Mouse (Mus musculus) spleen, adult 2 months (tissue): ENCODE data around the gene Ebf3. TPM values are rescaled to one million over a fixed set of nuclear protein-coding genes. Genes with fewer than 3 reads are reported as not detected.
A peak's percentile ranks its signal among the peaks of the same experiment; 100 is the strongest.

Experiments used
- DNase-seq, 2 experiments: peaks; one replicate each; pipeline versions ENCODE4 v3.0.0 to v3.0.0-alpha.2; 2012 to 2021; ENCODE audit warnings: low spot score in 2 of 2, low read depth in 1 of 2
- H3K27ac ChIP-seq: fragments of 200-500 bp; 2 replicates; pipeline ENCODE4 v1.5.1; 2012; ENCODE audit warnings: low read length, inconsistent platforms; ENCODE audit not compliant: insufficient read depth
- H3K27me3 ChIP-seq: fragments of 200-500 bp; 2 replicates; pipeline ENCODE4 v1.6.1; 2012; ENCODE audit warnings: mild to moderate bottlenecking, moderate library complexity, low read length, inconsistent platforms; ENCODE audit not compliant: control insufficient read depth, insufficient read depth
- H3K36me3 ChIP-seq: fragments of 200-500 bp; 2 replicates; pipeline ENCODE4 v1.6.1; 2012; ENCODE audit warnings: mild to moderate bottlenecking, low read length, inconsistent platforms; ENCODE audit not compliant: control insufficient read depth, insufficient read depth
- H3K4me1 ChIP-seq: fragments of 200-500 bp; 2 replicates; pipeline ENCODE4 v1.6.1; 2011; ENCODE audit warnings: inconsistent platforms; ENCODE audit not compliant: control insufficient read depth, insufficient read depth, insufficient read length
- H3K4me3 ChIP-seq: fragments of 200-500 bp; 2 replicates; pipeline ENCODE4 v1.5.1; 2011; ENCODE audit warnings: mild to moderate bottlenecking, inconsistent platforms; ENCODE audit not compliant: insufficient read depth, insufficient read length; ENCODE audit errors: extremely low read depth
- CTCF ChIP-seq: fragments of 200-500 bp; IDR thresholded peaks from 2 replicates; pipeline ENCODE4 v1.5.1; 2011; ENCODE audit warnings: mild to moderate bottlenecking, inconsistent platforms; ENCODE audit not compliant: insufficient read depth, insufficient read length, insufficient replicate concordance; ENCODE audit errors: extremely low read depth
- POLR2A ChIP-seq: fragments of 200-500 bp; IDR thresholded peaks from 2 replicates; pipeline ENCODE4 v1.6.1; 2011; ENCODE audit warnings: low read depth, low read length, inconsistent platforms
- WGBS: fragments of 180-500 bp; shearing (Covaris S2); methylation state at CpG from one replicate; pipeline ENCODE4 v1.1.7; 2018; 5-methylcytosine and 5-hydroxymethylcytosine counted together
- polyA plus RNA-seq: library from polyadenylated mRNA; depleted of rRNA; stranded (reverse); fragments of >200 nt; gene quantifications from 2 replicates; pipeline ENCODE4 v1.2.3, GENCODE M21; 2012; rRNA removed

Ebf3 gene
- polyA plus RNA-seq = 0.12 and 0.27 TPM in 2 replicates

- no peaks in the 10 kb centered on the region for H3K36me3 ChIP-seq
- DNase-seq = peak in 1 of 2 experiments; percentile 30
- WGBS = 2% methylated on average over 108 of the region's 127 CpGs
These were observed at the start of gene Ebf3 for GRCm38 (mm10) chr7:137313904-137314691. Ebf3 (minus strand) TSS chr7:137314445.

GRCm38 (mm10) chr7:137346860-137347259 lies 32.6 kb upstream of the Ebf3 start:
- Histone ChIP-seq H3K4me3 (no peak overlapping the region), H3K27ac (no peak overlapping the region), H3K4me1 (no peaks in the 10 kb centered on the region), H3K36me3 (no peaks in the 10 kb centered on the region), H3K27me3 (no peaks in the 10 kb centered on the region)
- no peak for DNase-seq
- 88% methylated on average over 7 of the region's 7 CpGs for WGBS
- TF ChIP-seq CTCF (no peak), POLR2A (no peak)

More at GRCm38 (mm10) chr7:137313904-137314691, at the start of gene Ebf3:
- TF ChIP-seq CTCF (no peak), POLR2A (no peak)
- H3K27me3 ChIP-seq = peaks cover 57% of the 10 kb centered on the region
- no peak within 1 kb of the TSS for H3K27ac ChIP-seq
- peaks cover 24% of the 10 kb centered on the region for H3K4me1 ChIP-seq
- H3K4me3 ChIP-seq = peak within 1 kb of the TSS; percentile 54

GRCm38 (mm10) chr7:137346068-137346467 lies 31.8 kb upstream of the Ebf3 start:
- Histone ChIP-seq H3K4me1 (no peaks in the 10 kb centered on the region), H3K27me3 (no peaks in the 10 kb centered on the region), H3K4me3 (no peak overlapping the region), H3K27ac (no peak overlapping the region), H3K36me3 (no peaks in the 10 kb centered on the region)
- WGBS = 85% methylated on average over 10 of the region's 10 CpGs
- no peak for DNase-seq
- TF ChIP-seq POLR2A = no peak
- TF ChIP-seq CTCF = no peak

GRCm38 (mm10) chr7:137333951-137334350 lies 19.7 kb upstream of the Ebf3 start:
- 97% methylated on average over 2 of the region's 2 CpGs for WGBS
- no peaks in the 10 kb centered on the region for H3K4me1 ChIP-seq
- TF ChIP-seq POLR2A (no peak), CTCF (no peak)
- no peaks in the 10 kb centered on the region for H3K36me3 ChIP-seq
- DNase-seq = no peak
- no peak overlapping the region for H3K27ac ChIP-seq
- no peak overlapping the region for H3K4me3 ChIP-seq
- H3K27me3 ChIP-seq = no peaks in the 10 kb centered on the region

- Histone ChIP-seq H3K36me3 (no peaks in the 10 kb centered on the region), H3K27ac (no peak overlapping the region), H3K4me3 (no peak overlapping the region), H3K4me1 (peaks cover 3% of the 10 kb centered on the region; the same call in 1 of the 2 replicates), H3K27me3 (peaks cover 31% of the 10 kb centered on the region)
- DNase-seq = no peak
- WGBS = 3% methylated on average over 20 of the region's 21 CpGs
- TF ChIP-seq CTCF = no peak
- TF ChIP-seq POLR2A = no peak
These were observed 8.7 kb upstream of the Ebf3 start for GRCm38 (mm10) chr7:137322926-137323325.

GRCm38 (mm10) chr7:137321961-137322784 lies 7.9 kb upstream of the Ebf3 start:
- TF ChIP-seq POLR2A (no peak), CTCF (no peak)
- peaks cover 3% of the 10 kb centered on the region; the same call in 1 of the 2 replicates for H3K4me1 ChIP-seq
- no peak overlapping the region for H3K27ac ChIP-seq
- no peak for DNase-seq
- H3K27me3 ChIP-seq = peaks cover 37% of the 10 kb centered on the region
- 7% methylated on average over 72 of the region's 72 CpGs for WGBS
- no peaks in the 10 kb centered on the region for H3K36me3 ChIP-seq
- H3K4me3 ChIP-seq = no peak overlapping the region
